Mouse (Mus musculus) stomach, embryonic 16.5 days (tissue): ENCODE results near the gene Gm8879. TPM values are rescaled to one million over a fixed set of nuclear protein-coding genes. Genes with fewer than 3 reads are reported as not detected.
"Not testable (repeated sequence)": the region's sequence is repeated elsewhere in the genome, so short reads cannot be mapped to it uniquely, and the experiment has no call there.

ENCODE experiments used
- ATAC-seq: fragments of 200-750 bp; cut with Nextera tagmentation; 2 replicates; pipeline ENCODE4 v1.8.0; 2017; ENCODE audit warnings: moderate number of reproducible peaks, moderate TSS enrichment; ENCODE audit not compliant: insufficient read depth, low FRiP score
- H3K27ac ChIP-seq: fragments of 300-500 bp; sonication (generic); 2 replicates; pipeline ENCODE4 v1.5.1; 2014; ENCODE audit warnings: low read length
- H3K27me3 ChIP-seq: fragments of 300-500 bp; sonication (generic); 2 replicates; pipeline ENCODE4 v1.6.1; 2014; ENCODE audit warnings: low read length, control low read depth, mixed read lengths; ENCODE audit not compliant: control insufficient read depth, insufficient read depth
- H3K36me3 ChIP-seq: fragments of 300-500 bp; sonication (generic); 2 replicates; pipeline ENCODE4 v1.6.1; 2014; ENCODE audit warnings: low read length; ENCODE audit not compliant: control insufficient read depth, insufficient read depth
- H3K4me1 ChIP-seq: fragments of 300-500 bp; sonication (generic); 2 replicates; pipeline ENCODE4 v1.6.1; 2014; ENCODE audit warnings: low read length, control low read depth, mixed read lengths; ENCODE audit not compliant: control insufficient read depth, insufficient read depth
- H3K4me2 ChIP-seq: fragments of 300-500 bp; sonication (generic); 2 replicates; pipeline ENCODE4 v1.6.1; 2014; ENCODE audit warnings: low read depth, low read length, mixed read lengths
- H3K4me3 ChIP-seq: fragments of 300-500 bp; sonication (generic); replicated peaks from 2 replicates; pipeline ENCODE4 v1.5.1; 2014; ENCODE audit warnings: mild to moderate bottlenecking, low read length
- H3K9ac ChIP-seq: fragments of 300-500 bp; sonication (generic); 2 replicates; pipeline ENCODE4 v1.6.1; 2014; ENCODE audit warnings: low read length
- H3K9me3 ChIP-seq: fragments of 300-500 bp; sonication (generic); replicated peaks from 2 replicates; pipeline ENCODE4 v1.6.1; 2016; ENCODE audit warnings: low read length, control low read depth; ENCODE audit not compliant: control insufficient read depth
- WGBS: fragments of 180-500 bp; shearing (Covaris S2); extraction: QIAGEN DNeasy Blood & Tissue Kit; methylation state at CpG from one replicate; pipeline ENCODE4 v1.1.7; 2014; 5-methylcytosine and 5-hydroxymethylcytosine counted together
- polyA plus RNA-seq: library from polyadenylated mRNA; unstranded; fragments of >200 nt; fragmentation: Nextera tagmentation; extraction: Ambion mirVana; gene quantifications from 2 replicates; pipeline ENCODE4 v1.2.1, GENCODE M21; 2015

Gm8879 gene
- polyA plus RNA-seq: not detected in 2 replicates

DNA sequence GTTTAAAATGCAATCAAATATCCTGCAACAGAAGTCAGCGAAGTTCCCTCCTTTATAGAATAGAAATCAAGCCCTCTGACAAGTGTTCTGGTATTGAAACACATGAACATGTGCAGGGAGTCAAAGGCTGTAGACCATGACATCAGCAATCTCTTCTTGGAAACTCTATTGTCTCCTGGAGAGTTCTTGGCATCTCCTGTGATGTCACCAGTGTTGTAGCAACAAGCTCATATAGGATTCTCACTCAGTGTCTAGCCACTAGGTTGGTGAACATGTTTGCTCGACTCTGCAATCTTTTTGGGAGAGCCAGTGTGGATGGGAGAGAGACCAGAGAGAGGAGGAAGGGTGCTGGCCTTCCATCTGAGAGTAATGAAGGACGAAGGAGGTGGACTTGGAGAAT is at the start of gene Gm8879:
Gm8879 (plus strand) TSS at position 301 of the 400 bp plus-strand sequence.
- not testable (repeated sequence) for H3K9ac ChIP-seq, ATAC-seq, H3K4me2 ChIP-seq, H3K9me3 ChIP-seq, H3K4me1 ChIP-seq, H3K27ac ChIP-seq, H3K4me3 ChIP-seq, H3K36me3 ChIP-seq, H3K27me3 ChIP-seq
- WGBS: no CpG with 5 or more reads among the region's 3 CpGs

DNA sequence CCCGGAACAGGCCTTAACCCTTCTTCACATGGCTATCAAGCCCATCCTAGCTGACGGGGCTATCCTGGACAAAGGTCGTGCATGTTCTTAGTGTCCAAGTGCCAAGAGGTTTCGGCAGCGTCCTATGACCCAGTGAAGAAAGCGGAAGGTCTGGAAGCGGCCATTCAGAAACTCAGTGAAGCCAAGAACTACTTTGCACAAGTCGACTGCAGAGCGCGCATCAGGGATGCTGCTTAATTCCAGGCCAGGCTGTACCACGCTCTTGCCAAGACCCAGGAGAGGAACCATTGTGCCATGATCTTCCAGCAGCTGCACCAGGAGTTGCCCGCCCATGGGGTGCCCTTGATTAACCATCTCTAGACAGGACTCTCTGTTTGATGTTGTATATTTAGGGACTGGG is 10.6 kb downstream of the Gm8879 start:
- H3K4me2 ChIP-seq, H3K4me3 ChIP-seq, H3K4me1 ChIP-seq, H3K27ac ChIP-seq, H3K9ac ChIP-seq, H3K9me3 ChIP-seq, ATAC-seq, H3K27me3 ChIP-seq, H3K36me3 ChIP-seq: not testable (repeated sequence)
- 92% methylated on average over 12 of the region's 12 CpGs for WGBS

Other genes starting within 250 kb of the Gm8879 start
- not detected in 2 replicates for gene Gm8871, start 179.8 kb upstream of the Gm8879 start, polyA plus RNA-seq
- gene Gm8857, start 179.8 kb upstream of the Gm8879 start, polyA plus RNA-seq: not detected in 2 replicates
- not detected in 2 replicates for gene Gm5861, start 55.4 kb downstream of the Gm8879 start, polyA plus RNA-seq
- gene Gm8890, start 128.4 kb downstream of the Gm8879 start, polyA plus RNA-seq: not detected in 2 replicates
- not detected in 2 replicates for gene Speer1, start 213.9 kb downstream of the Gm8879 start, polyA plus RNA-seq